Mouse (Mus musculus): Measurements from ENCODE around the gene Map2k1. TPM values are rescaled to one million over a fixed set of nuclear protein-coding genes. Genes with fewer than 3 reads are reported as not detected.

The Map2k1 gene
- polyA plus RNA-seq, 1 experiment from 2014 or later = 105 TPM

DNA sequence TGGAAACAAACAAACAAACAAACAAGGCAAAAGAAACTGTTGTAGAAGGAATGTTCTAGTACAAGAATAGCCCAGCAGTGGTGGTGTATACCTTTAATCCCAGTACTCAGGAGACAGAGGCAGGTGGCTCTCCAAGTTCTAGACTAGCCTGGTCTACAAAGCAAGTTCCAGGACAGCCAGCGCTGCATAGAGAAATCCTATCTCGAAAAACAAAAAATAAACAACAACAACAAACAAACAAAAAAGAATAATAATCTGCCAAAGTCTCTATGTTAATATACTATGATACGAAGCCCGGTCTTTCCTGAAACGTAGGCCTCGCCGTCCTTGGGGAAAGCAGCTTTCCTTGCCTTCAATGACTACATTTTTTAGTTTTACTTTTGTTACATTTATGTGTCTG is 17.4 kb downstream of the Map2k1 start:
- H3K9ac ChIP-seq (ENCODE audit: low read depth, low read length) = no peak overlapping the region
- peaks cover 25% of the 10 kb centered on the region for H3K4me1 ChIP-seq (ENCODE audit: control insufficient read depth, insufficient read depth, low read length)
- no peak overlapping the region for H3K27ac ChIP-seq (replicated peaks; ENCODE audit: low read depth, low read length)
- H3K4me3 ChIP-seq (ENCODE audit: low read depth, low read length) = no peak overlapping the region
- H3K4me2 ChIP-seq (ENCODE audit: low read depth, low read length) = no peak overlapping the region
- 0 out of 2 replicates have a peak, but pooled peaks cover 6% of the 10 kb centered on the region for H3K36me3 ChIP-seq (ENCODE audit: control insufficient read depth, insufficient read depth, low read length)
- H3K9me3 ChIP-seq (ENCODE audit: control insufficient read depth, low read length) = no peaks in the 10 kb centered on the region
- no peak for DNase-seq (ENCODE audit: low spot score)
- ATAC-seq (ENCODE audit: low read depth) = no peak
- H3K27me3 ChIP-seq (replicated peaks; ENCODE audit: control insufficient read depth, insufficient read depth, low read length) = no peaks in the 10 kb centered on the region
- WGBS = 97% methylated on average over 7 of the region's 7 CpGs

GRCm38 (mm10) chr9:64234768-64235435 is 18.5 kb downstream of the Map2k1 start, which contains the start of gene Uchl4:
TSS of gene Uchl4 (plus strand) at chr9:64235201.
- Histone ChIP-seq H3K4me2 (ENCODE audit: low read depth, low read length) (no peak within 1 kb of the TSS), H3K36me3 (ENCODE audit: control insufficient read depth, insufficient read depth, low read length) (0 out of 2 replicates have a peak, but pooled peaks cover 6% of the 10 kb centered on the region), H3K4me3 (ENCODE audit: low read depth, low read length) (no peak within 1 kb of the TSS), H3K27me3 (replicated peaks; ENCODE audit: control insufficient read depth, insufficient read depth, low read length) (no peaks in the 10 kb centered on the region), H3K27ac (replicated peaks; ENCODE audit: low read depth, low read length) (peak within 1 kb of the TSS; percentile 88), H3K9me3 (ENCODE audit: control insufficient read depth, low read length) (no peaks in the 10 kb centered on the region), H3K9ac (ENCODE audit: low read depth, low read length) (no peak within 1 kb of the TSS), H3K4me1 (ENCODE audit: control insufficient read depth, insufficient read depth, low read length) (peaks cover 29% of the 10 kb centered on the region)
- ATAC-seq (ENCODE audit: low read depth) (no peak), DNase-seq (ENCODE audit: low spot score) (peak; percentile 24)
- WGBS = 68% methylated on average over 8 of the region's 8 CpGs

- no peaks in the 10 kb centered on the region for H3K9me3 ChIP-seq (ENCODE audit: control insufficient read depth, low read length)
- H3K27ac ChIP-seq (replicated peaks; ENCODE audit: low read depth, low read length) = peak overlapping the region; percentile 88
- no peak overlapping the region for H3K4me3 ChIP-seq (ENCODE audit: low read depth, low read length)
- 0 out of 2 replicates have a peak, but pooled peaks cover 6% of the 10 kb centered on the region for H3K36me3 ChIP-seq (ENCODE audit: control insufficient read depth, insufficient read depth, low read length)
- ATAC-seq (ENCODE audit: low read depth) = peak; percentile 66
- no peak overlapping the region for H3K4me2 ChIP-seq (ENCODE audit: low read depth, low read length)
- peaks cover 29% of the 10 kb centered on the region for H3K4me1 ChIP-seq (ENCODE audit: control insufficient read depth, insufficient read depth, low read length)
- no peak overlapping the region for H3K9ac ChIP-seq (ENCODE audit: low read depth, low read length)
- WGBS = 20% methylated on average over 5 of the region's 5 CpGs
- H3K27me3 ChIP-seq (replicated peaks; ENCODE audit: control insufficient read depth, insufficient read depth, low read length) = no peaks in the 10 kb centered on the region
- peak; percentile 93 for DNase-seq (ENCODE audit: low spot score)
Measured at GRCm38 (mm10) chr9:64233656-64234055, 19.8 kb downstream of the Map2k1 start.

- Histone ChIP-seq H3K36me3 (ENCODE audit: control insufficient read depth, insufficient read depth, low read length) (0 out of 2 replicates have a peak, but pooled peaks cover 6% of the 10 kb centered on the region), H3K9me3 (ENCODE audit: control insufficient read depth, low read length) (no peaks in the 10 kb centered on the region), H3K4me3 (ENCODE audit: low read depth, low read length) (no peak overlapping the region), H3K9ac (ENCODE audit: low read depth, low read length) (no peak overlapping the region), H3K4me1 (ENCODE audit: control insufficient read depth, insufficient read depth, low read length) (peaks cover 29% of the 10 kb centered on the region), H3K4me2 (ENCODE audit: low read depth, low read length) (peak overlapping the region; percentile 23; the same call in 1 of the 2 replicates), H3K27me3 (replicated peaks; ENCODE audit: control insufficient read depth, insufficient read depth, low read length) (no peaks in the 10 kb centered on the region), H3K27ac (replicated peaks; ENCODE audit: low read depth, low read length) (peak overlapping the region; percentile 86)
- WGBS = 31% methylated on average over 9 of the region's 9 CpGs
- DNase-seq (ENCODE audit: low spot score) (peak; percentile 70), ATAC-seq (ENCODE audit: low read depth) (peak; percentile 64)
Measured at GRCm38 (mm10) chr9:64232257-64232957, 21.0 kb downstream of the Map2k1 start.

- H3K4me2 ChIP-seq (ENCODE audit: low read depth, low read length) = no peak overlapping the region
- H3K9ac ChIP-seq (ENCODE audit: low read depth, low read length) = 0 out of 2 replicates have a peak overlapping the region, but pooled peaks have one; percentile 5
- WGBS = 52% methylated on average over 3 of the region's 3 CpGs
- H3K27ac ChIP-seq (replicated peaks; ENCODE audit: low read depth, low read length) = peak overlapping the region; percentile 86
- H3K4me1 ChIP-seq (ENCODE audit: control insufficient read depth, insufficient read depth, low read length) = peaks cover 29% of the 10 kb centered on the region
- no peak overlapping the region for H3K4me3 ChIP-seq (ENCODE audit: low read depth, low read length)
- no peaks in the 10 kb centered on the region for H3K9me3 ChIP-seq (ENCODE audit: control insufficient read depth, low read length)
- DNase-seq (ENCODE audit: low spot score) (peak; percentile 65), ATAC-seq (ENCODE audit: low read depth) (no peak)
- H3K36me3 ChIP-seq (ENCODE audit: control insufficient read depth, insufficient read depth, low read length) = 0 out of 2 replicates have a peak, but pooled peaks cover 6% of the 10 kb centered on the region
- no peaks in the 10 kb centered on the region for H3K27me3 ChIP-seq (replicated peaks; ENCODE audit: control insufficient read depth, insufficient read depth, low read length)
Measured at GRCm38 (mm10) chr9:64231674-64232073, 21.8 kb downstream of the Map2k1 start.

DNA sequence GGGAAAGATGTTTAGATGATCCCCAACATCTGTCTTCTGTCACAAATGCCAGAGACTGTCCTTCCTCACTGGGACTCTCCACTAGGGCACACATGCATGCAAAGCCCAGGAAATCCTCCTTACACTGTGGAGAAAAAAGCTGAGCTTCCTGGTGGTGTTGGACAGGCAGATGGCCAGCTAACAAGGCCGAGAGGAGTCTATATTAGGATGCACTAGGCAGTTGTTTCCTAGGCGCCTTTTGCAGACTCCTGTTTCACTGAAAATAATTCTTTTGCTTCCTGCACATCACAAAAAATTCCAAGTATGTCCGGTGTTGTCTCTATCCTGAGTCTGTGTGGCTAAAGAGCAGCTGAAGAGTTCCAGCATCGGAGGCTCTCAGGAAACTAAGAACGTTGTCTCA is 22.3 kb downstream of the Map2k1 start:
- ATAC-seq (ENCODE audit: low read depth) (peak; percentile 31; the same call in 1 of the 2 replicates), DNase-seq (ENCODE audit: low spot score) (peak; percentile 60)
- Histone ChIP-seq H3K4me2 (ENCODE audit: low read depth, low read length) (no peak overlapping the region; the same call in 1 of the 2 replicates), H3K4me3 (ENCODE audit: low read depth, low read length) (no peak overlapping the region), H3K27me3 (replicated peaks; ENCODE audit: control insufficient read depth, insufficient read depth, low read length) (no peaks in the 10 kb centered on the region), H3K9ac (ENCODE audit: low read depth, low read length) (0 out of 2 replicates have a peak overlapping the region, but pooled peaks have one; percentile 5), H3K36me3 (ENCODE audit: control insufficient read depth, insufficient read depth, low read length) (0 out of 2 replicates have a peak, but pooled peaks cover 3% of the 10 kb centered on the region), H3K27ac (replicated peaks; ENCODE audit: low read depth, low read length) (peak overlapping the region; percentile 86), H3K9me3 (ENCODE audit: control insufficient read depth, low read length) (no peaks in the 10 kb centered on the region), H3K4me1 (ENCODE audit: control insufficient read depth, insufficient read depth, low read length) (peaks cover 29% of the 10 kb centered on the region)
- WGBS = 36% methylated on average over 5 of the region's 5 CpGs

DNA sequence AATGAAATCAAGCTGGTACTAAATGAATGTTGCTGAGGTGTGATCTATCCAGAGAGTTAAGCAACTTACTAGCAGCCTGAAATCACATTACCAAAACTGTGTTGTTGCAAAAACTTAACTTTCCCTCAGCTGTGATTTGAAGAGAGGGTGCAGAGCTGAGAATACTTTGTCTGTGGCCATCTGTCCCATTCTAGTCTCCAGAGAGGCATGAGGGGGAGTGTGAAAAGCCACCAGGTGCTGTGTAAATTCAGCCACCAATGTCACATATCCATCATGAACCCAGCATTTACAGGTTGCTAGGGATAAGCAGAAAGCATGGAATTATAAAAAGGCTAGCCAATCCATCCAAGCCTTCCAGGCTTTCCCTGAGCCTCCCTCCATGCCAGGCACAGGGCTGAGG is 24.5 kb downstream of the Map2k1 start:
- ATAC-seq (ENCODE audit: low read depth) (no peak), DNase-seq (ENCODE audit: low spot score) (no peak)
- Histone ChIP-seq H3K4me2 (ENCODE audit: low read depth, low read length) (no peak overlapping the region), H3K9me3 (ENCODE audit: control insufficient read depth, low read length) (no peaks in the 10 kb centered on the region), H3K27me3 (replicated peaks; ENCODE audit: control insufficient read depth, insufficient read depth, low read length) (no peaks in the 10 kb centered on the region), H3K4me3 (ENCODE audit: low read depth, low read length) (no peak overlapping the region), H3K36me3 (ENCODE audit: control insufficient read depth, insufficient read depth, low read length) (no peaks in the 10 kb centered on the region), H3K9ac (ENCODE audit: low read depth, low read length) (no peak overlapping the region), H3K4me1 (ENCODE audit: control insufficient read depth, insufficient read depth, low read length) (peaks cover 20% of the 10 kb centered on the region), H3K27ac (replicated peaks; ENCODE audit: low read depth, low read length) (no peak overlapping the region)

GRCm38 (mm10) chr9:64227736-64228135 is 25.7 kb downstream of the Map2k1 start:
- WGBS = 78% methylated on average over 12 of the region's 12 CpGs
- Histone ChIP-seq H3K4me2 (ENCODE audit: low read depth, low read length) (no peak overlapping the region), H3K4me3 (ENCODE audit: low read depth, low read length) (no peak overlapping the region), H3K36me3 (ENCODE audit: control insufficient read depth, insufficient read depth, low read length) (no peaks in the 10 kb centered on the region), H3K9me3 (ENCODE audit: control insufficient read depth, low read length) (no peaks in the 10 kb centered on the region), H3K27me3 (replicated peaks; ENCODE audit: control insufficient read depth, insufficient read depth, low read length) (no peaks in the 10 kb centered on the region), H3K9ac (ENCODE audit: low read depth, low read length) (no peak overlapping the region), H3K4me1 (ENCODE audit: control insufficient read depth, insufficient read depth, low read length) (peaks cover 17% of the 10 kb centered on the region), H3K27ac (replicated peaks; ENCODE audit: low read depth, low read length) (no peak overlapping the region)
- ATAC-seq (ENCODE audit: low read depth) = no peak
- DNase-seq (ENCODE audit: low spot score) = no peak

Measured in embryonic facial prominence, embryonic 14.5 days (tissue).